Mouse (Mus musculus) forebrain, embryonic 14.5 days (tissue): ENCODE measurements around the gene Gm7030. TPM values are rescaled to one million over a fixed set of nuclear protein-coding genes. Genes with fewer than 3 reads are reported as not detected.
A peak's percentile ranks its signal among the peaks of the same experiment; 100 is the strongest.
"Not testable (repeated sequence)": the region's sequence is repeated elsewhere in the genome, so short reads cannot be mapped to it uniquely, and the experiment has no call there.

Source experiments
- ATAC-seq: fragments of 200-750 bp; cut with Nextera tagmentation; 2 replicates; pipeline ENCODE4 v1.8.0; 2017; ENCODE audit warnings: mild to moderate bottlenecking, moderate library complexity
- DNase-seq: peaks from one replicate; pipeline ENCODE4 v3.0.0-alpha.2; 2015; ENCODE audit warnings: low spot score
- H3K27ac ChIP-seq: fragments of 300-500 bp; sonication (generic); 2 replicates; pipeline ENCODE4 v1.5.1; 2014; ENCODE audit warnings: low read depth, mild to moderate bottlenecking, control low read depth, low read length, moderate library complexity
- H3K27me3 ChIP-seq: fragments of 300-500 bp; sonication (generic); replicated peaks from 2 replicates; pipeline ENCODE4 v1.6.1; 2014; ENCODE audit warnings: low read length, control low read depth, mixed read lengths; ENCODE audit not compliant: control insufficient read depth, insufficient read depth
- H3K36me3 ChIP-seq: fragments of 300-500 bp; sonication (generic); 2 replicates; pipeline ENCODE4 v1.6.1; 2014; ENCODE audit warnings: low read length, control low read depth; ENCODE audit not compliant: control insufficient read depth, insufficient read depth
- H3K4me1 ChIP-seq: fragments of 300-500 bp; sonication (generic); 2 replicates; pipeline ENCODE4 v1.6.1; 2014; ENCODE audit warnings: antibody characterized with exemption, low read length, control low read depth; ENCODE audit not compliant: control insufficient read depth, insufficient read depth
- H3K4me2 ChIP-seq: fragments of 300-500 bp; sonication (generic); 2 replicates; pipeline ENCODE4 v1.6.1; 2014; ENCODE audit warnings: mild to moderate bottlenecking, control low read depth, low read length
- H3K4me3 ChIP-seq: fragments of 300-500 bp; sonication (generic); 2 replicates; pipeline ENCODE4 v1.5.1; 2014; ENCODE audit warnings: low read depth, low read length, control low read depth
- H3K9ac ChIP-seq: fragments of 300-500 bp; sonication (generic); 2 replicates; pipeline ENCODE4 v1.6.1; 2014; ENCODE audit warnings: mild to moderate bottlenecking, low read length, control low read depth, moderate library complexity
- H3K9me3 ChIP-seq: fragments of 300-500 bp; sonication (generic); replicated peaks from 2 replicates; pipeline ENCODE4 v1.6.1; 2016; ENCODE audit warnings: low read length, control low read depth, mixed read lengths; ENCODE audit not compliant: control insufficient read depth
- WGBS: fragments of 180-500 bp; shearing (Covaris S2); extraction: QIAGEN DNeasy Blood & Tissue Kit; methylation state at CpG from one replicate; pipeline ENCODE4 v1.1.7; 2014; 5-methylcytosine and 5-hydroxymethylcytosine counted together
- polyA plus RNA-seq: library from polyadenylated mRNA; unstranded; fragments of >200 nt; fragmentation: Nextera tagmentation; extraction: Ambion mirVana; gene quantifications from 2 replicates; pipeline ENCODE4 v1.2.1, GENCODE M21; 2014

Gene Gm7030
- polyA plus RNA-seq, 1 experiment from 2014 or later: not detected

DNA sequence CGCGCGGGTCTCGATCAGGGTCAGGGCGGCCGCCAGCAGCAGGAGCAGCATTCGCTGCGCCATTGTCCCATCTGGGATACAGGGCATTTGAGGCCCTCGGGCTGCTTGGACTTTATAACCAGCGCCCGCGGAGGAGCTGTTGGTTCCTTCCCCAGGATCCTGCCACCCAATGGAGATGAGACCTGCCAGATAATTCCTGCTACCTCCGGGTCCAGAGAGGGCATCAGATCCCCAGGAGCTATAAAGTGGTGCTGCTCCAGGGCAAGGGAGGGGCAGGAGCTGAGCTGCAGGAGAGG is 16.6 kb upstream of the Gm7030 start:
- H3K4me3 ChIP-seq: peak overlapping the region; percentile 21
- not testable (repeated sequence) for H3K9ac ChIP-seq, DNase-seq, ATAC-seq, H3K36me3 ChIP-seq, H3K4me1 ChIP-seq, H3K9me3 ChIP-seq, H3K27ac ChIP-seq
- H3K27me3 ChIP-seq: peaks cover 31% of the 10 kb centered on the region
- H3K4me2 ChIP-seq: peak overlapping the region; percentile 46
- under 1% methylated on average over 13 of the region's 13 CpGs for WGBS

GRCm38 (mm10) chr17:36145111-36145860 is 16.1 kb upstream of the Gm7030 start:
- H3K27me3 ChIP-seq: peaks cover 31% of the 10 kb centered on the region
- no peak overlapping the region for H3K27ac ChIP-seq
- H3K36me3 ChIP-seq: no peaks in the 10 kb centered on the region
- H3K4me2 ChIP-seq: peak overlapping the region; percentile 46
- peak; percentile 19 for DNase-seq
- no peak overlapping the region for H3K9ac ChIP-seq
- ATAC-seq: no peak
- 2% methylated on average over 73 of the region's 78 CpGs for WGBS
- H3K4me3 ChIP-seq: peak overlapping the region; percentile 21
- H3K4me1 ChIP-seq: no peaks in the 10 kb centered on the region
- no peaks in the 10 kb centered on the region for H3K9me3 ChIP-seq

DNA sequence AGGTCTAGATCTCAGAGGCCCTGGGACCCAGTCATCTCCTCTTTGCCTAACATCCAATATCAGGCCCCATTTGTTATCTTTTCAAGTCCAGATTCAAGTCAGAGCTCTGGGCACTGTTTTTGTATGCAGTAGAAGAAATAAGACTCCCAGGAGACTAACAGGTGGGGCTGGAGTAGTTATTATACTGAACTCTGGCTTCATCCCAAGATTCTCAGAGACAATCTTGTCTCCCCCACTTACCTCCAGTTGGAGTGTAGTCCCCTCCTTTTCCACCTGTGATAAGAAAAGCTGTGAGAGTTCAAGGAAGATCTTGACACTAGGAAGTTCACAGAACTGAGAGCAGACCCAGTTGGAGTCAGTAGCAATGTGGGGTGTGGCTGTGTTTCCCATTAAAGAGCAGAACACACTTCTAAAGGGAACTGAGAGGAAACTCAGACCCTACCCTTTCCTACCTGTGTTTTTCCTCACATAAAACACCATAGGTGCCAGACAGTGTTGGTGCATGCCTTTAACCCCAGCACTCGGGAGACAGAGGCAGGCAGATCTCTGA is 7.1 kb upstream of the Gm7030 start:
- not testable (repeated sequence) for H3K27me3 ChIP-seq, H3K36me3 ChIP-seq

GRCm38 (mm10) chr17:36135421-36136231 is 6.4 kb upstream of the Gm7030 start:
- H3K36me3 ChIP-seq, H3K4me2 ChIP-seq, H3K9ac ChIP-seq, ATAC-seq, H3K4me1 ChIP-seq, H3K27me3 ChIP-seq, H3K27ac ChIP-seq, H3K4me3 ChIP-seq, H3K9me3 ChIP-seq, DNase-seq: not testable (repeated sequence)

More for the DNA sequence above, 7.1 kb upstream of the Gm7030 start:
- 67% methylated on average over 1 of the region's 1 CpGs for WGBS
- H3K4me1 ChIP-seq, H3K4me2 ChIP-seq, ATAC-seq, H3K9me3 ChIP-seq, H3K9ac ChIP-seq, H3K4me3 ChIP-seq, DNase-seq, H3K27ac ChIP-seq: not testable (repeated sequence)

- H3K36me3 ChIP-seq: no peaks in the 10 kb centered on the region
- H3K27me3 ChIP-seq: no peaks in the 10 kb centered on the region
- H3K4me1 ChIP-seq: no peaks in the 10 kb centered on the region
- no peak for ATAC-seq
- no peak overlapping the region for H3K4me2 ChIP-seq
- no peak overlapping the region for H3K9ac ChIP-seq
- no peaks in the 10 kb centered on the region for H3K9me3 ChIP-seq
- 73% methylated on average over 5 of the region's 5 CpGs for WGBS
- H3K27ac ChIP-seq: no peak overlapping the region
- DNase-seq: no peak
- no peak overlapping the region for H3K4me3 ChIP-seq
These were observed 2.5 kb upstream of the Gm7030 start for GRCm38 (mm10) chr17:36131516-36132265.

- WGBS: 58% methylated on average over 10 of the region's 13 CpGs
- not testable (repeated sequence) for DNase-seq, H3K36me3 ChIP-seq, H3K4me2 ChIP-seq, H3K4me1 ChIP-seq, H3K27me3 ChIP-seq, ATAC-seq, H3K4me3 ChIP-seq, H3K9me3 ChIP-seq, H3K27ac ChIP-seq, H3K9ac ChIP-seq
These were observed 700 bp downstream of the Gm7030 start for GRCm38 (mm10) chr17:36128525-36128924.

- H3K4me3 ChIP-seq, DNase-seq, H3K4me2 ChIP-seq, H3K27me3 ChIP-seq, H3K9ac ChIP-seq, H3K27ac ChIP-seq, H3K36me3 ChIP-seq, H3K4me1 ChIP-seq, ATAC-seq, H3K9me3 ChIP-seq: not testable (repeated sequence)
- WGBS: 79% methylated on average over 3 of the region's 3 CpGs
These were observed 5.1 kb downstream of the Gm7030 start for GRCm38 (mm10) chr17:36124111-36124510.

DNA sequence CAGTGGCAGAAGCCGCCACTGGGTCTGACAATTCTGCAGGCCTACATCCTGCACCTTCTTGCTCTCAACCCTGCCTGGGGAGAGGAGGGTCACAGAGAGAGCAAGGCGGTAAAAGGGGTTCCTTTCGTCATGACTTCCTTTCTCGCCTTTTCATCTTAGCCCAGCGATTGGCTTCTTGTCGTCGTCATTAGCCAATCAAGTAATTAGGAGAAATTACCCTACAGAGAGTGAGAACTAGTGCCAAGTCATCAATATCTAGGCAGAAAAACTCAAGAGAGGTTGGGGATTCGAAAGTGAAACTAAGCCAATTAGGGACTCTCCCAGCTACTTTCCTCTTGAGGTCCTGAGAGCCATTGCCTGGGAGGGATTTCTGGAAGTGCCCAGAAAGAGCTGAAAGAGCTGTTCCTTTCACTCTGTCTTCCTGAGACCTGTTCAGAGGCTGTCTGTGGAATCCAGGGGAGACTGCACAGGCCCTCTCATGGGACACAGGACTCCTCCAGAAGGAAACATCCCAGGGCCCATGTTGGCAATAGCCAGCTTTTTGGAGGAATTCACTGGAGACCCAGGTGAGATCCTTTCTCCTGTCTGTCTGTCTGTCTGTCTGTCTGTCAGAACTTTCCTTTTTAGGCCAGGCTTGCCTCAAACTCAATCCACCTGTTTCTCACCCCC is 7.7 kb downstream of the Gm7030 start, which contains the start of gene Gm19684:
Gene Gm19684 (plus strand): TSS at position 327 of the 669 bp plus-strand sequence.
- H3K4me2 ChIP-seq: peak within 1 kb of the TSS; percentile 21; the same call in 1 of the 2 replicates
- not testable (repeated sequence) for H3K27me3 ChIP-seq, ATAC-seq, H3K9me3 ChIP-seq, H3K9ac ChIP-seq, H3K4me1 ChIP-seq, H3K4me3 ChIP-seq, H3K27ac ChIP-seq, H3K36me3 ChIP-seq
- WGBS: 7% methylated on average over 8 of the region's 8 CpGs
- peak; percentile 57 for DNase-seq
